Mouse (Mus musculus): ENCODE data around the gene Hnrnph1.
A peak's percentile ranks its signal among the peaks of the same experiment; 100 is the strongest.

Hnrnph1 gene

DNA sequence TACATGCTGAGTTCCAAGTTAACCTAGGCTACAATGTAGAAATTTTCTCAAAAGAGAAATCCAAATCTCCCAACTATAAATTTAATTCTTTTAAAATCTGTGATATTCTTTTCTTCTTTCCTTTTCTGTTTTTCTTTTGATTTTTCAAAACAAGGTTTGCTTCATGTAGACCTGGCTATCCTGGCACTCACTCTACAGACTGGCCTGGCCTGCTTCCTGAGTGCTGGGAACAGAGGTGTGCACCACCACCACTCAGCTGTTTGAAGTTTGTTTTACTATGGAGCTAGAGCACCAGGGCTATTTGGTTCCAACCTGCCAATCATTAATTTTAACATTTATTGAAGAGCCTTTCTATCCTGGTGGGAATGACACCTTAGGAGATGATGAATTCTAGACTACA lies 3.7 kb upstream of the Hnrnph1 start:
- no peak for DNase-seq (ENCODE audit: low spot score in 2 of 2)

DNA sequence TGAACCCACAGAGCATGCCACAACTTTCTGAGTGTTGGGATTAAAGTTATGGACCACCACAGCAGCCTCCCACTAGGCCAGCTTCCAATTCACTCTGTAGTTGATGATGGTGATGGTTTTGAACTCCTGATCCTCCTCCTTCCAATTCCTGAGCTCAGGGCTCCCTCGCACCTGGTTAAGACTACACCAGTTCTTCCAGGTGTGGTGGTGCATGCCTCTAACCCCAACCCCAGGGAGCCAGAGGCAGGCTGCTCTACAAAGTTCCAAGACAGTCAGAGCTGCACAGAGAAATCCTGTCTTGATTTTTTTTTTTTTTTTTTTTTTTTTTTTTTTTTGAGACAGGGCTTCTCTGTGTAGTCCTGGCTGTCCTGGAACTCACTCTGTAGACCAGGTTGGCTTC lies 3.2 kb upstream of the Hnrnph1 start:
- DNase-seq (ENCODE audit: low spot score in 2 of 2) = no peak

DNA sequence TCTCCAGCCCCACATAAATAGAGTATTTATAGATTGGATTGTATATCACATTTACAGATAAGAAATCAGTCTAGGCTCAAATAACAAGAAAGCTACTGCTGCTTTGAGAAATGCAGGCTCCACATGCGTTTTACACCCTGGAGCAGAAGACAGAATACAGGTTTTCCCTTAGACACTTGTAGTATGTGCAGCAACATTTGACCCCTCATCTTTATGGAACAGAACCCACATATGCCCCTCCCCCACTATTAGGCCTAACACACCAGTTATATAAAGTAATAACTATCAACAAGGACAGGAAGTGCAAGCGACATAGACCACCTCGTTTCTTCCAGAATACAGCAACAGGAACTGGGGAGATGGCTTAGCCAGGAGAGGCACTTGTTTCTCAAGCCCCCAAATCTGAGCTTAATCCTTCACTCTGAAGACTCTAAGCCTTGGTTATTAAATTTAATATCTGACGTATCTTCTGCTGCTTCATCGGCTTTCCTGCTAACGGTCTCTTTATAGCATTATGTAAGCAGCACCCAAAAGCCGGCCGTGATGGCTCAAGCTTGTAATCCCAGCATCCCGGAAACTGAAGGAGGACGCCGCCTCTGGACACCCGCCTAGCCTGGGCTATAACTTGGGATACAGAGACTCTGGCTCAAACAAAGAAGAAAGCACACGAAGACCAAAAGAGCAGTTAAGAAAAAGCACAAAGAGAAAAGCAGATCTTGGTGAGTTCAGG lies 2.3 kb upstream of the Hnrnph1 start:
- DNase-seq (ENCODE audit: low spot score in 2 of 2) = no peak

DNA sequence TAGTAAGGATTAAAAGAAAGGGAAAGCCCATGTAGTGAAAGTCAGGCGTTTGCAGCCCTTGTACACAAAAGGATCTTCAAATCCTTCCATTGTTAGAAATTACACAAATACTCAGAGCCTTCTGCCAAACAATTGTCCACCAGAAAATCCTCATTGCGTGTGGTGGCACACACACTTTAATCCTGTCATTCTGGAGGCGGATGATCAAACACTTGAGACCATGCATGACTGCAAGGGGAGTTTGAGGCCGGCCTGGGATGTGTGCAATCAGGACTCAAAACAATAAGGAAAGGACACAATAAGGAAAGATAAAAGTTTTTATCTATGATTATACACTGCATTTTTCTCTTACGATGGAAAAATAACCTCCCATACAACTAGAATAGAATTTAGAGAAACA lies 1.4 kb upstream of the Hnrnph1 start:
- no peak for DNase-seq (ENCODE audit: low spot score in 2 of 2)

DNA sequence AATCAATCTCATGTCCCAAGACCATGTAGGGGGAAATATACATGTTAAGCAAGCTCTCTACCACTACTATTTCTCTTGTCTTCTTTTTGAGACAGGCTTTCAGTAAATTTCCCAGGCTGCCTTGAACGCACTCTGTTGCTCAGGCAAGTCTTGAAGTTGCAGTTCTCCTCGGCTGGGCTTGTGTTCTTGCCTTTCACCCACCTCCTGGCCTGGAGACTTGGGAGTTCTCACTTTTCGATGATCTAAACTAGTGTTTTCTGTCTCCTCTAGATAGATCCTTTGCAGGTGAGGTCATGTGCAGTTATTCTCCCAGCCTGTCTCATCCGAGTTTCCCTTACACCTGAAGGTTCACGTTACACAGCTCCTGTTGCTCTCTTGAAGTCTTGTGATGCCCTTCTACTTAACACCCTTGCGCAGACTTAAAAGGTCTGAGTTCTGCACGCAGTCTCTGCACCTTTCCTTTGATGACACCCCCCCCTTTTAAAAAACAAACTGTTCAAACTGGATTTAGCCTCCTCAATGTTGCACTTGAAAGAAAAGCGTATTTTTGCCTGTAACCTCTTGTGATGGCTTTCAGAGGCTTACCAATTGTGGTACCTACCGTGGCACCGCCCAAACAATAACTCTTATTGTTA lies 517 bp upstream of the Hnrnph1 start:
- no peak for DNase-seq (ENCODE audit: low spot score in 2 of 2)

DNA sequence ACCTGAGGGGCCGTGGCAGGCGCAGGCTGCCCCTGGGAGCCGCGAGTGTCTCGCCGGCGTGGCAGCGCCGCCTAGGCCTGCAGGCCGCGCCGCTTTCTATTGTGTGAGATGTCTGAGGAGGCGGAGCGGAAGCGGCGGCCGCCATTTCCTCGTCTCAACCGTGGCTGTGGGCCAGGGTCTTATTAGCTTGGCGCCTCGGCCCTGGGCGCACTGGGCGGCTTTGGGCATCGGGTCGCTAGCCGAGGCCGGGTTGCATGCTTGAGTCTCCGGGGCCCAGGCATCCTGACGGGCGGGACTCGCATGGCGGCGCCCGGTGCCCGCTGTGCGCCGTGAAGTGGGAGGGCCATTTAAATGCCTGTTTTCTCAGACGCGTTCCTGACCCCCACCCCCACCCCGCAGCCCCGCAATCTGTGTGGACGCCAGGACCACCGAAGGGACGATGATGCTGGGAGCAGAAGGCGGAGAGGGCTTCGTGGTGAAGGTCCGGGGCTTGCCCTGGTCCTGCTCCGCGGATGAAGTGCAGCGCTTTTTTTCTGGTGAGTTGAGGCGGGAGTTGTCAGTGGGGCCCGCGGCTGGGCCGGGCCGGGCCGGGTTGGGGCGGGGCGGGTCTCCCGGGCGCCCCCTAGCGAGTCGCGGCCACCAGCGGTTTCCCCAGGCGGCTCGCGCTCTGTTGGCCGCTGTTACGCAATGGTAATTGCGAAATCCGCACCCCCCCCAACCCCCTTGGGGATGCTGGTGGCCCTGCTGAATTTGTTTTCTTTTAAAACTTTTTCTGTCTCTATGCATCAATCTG lies 1.3 kb downstream of the Hnrnph1 start:
- peak; percentile 83 to 84 for DNase-seq (ENCODE audit: low spot score in 2 of 2)

DNA sequence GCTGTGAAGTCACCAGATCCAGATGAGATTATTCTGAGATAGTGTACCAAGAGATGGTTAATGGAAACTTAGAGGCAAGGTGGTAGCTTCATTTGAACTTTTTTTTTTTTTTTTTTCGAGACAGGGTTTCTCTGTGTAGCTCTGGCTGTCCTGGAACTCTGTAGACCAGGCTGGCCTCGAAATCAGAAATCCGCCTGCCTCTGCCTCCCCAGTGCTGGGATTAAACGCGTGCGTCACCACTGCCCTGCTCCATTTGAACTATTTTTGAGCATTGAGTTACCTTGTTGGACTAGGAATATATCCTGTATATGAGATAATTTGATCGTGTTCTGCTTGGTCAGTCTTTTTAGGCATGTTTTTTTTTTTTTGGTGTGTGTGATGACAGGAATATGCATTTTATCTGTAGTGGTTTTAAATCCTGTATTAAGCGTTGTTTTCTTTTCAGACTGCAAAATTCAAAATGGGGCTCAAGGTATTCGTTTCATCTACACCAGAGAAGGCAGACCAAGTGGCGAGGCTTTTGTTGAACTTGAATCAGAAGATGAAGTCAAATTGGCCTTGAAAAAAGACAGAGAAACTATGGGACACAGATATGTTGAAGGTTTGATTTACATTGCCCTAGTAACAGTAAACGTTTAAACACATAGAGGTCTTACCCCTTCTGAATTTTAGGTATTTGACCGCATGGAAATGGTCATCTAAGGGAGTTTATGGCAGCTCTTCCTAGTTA lies 2.4 kb downstream of the Hnrnph1 start:
- no peak for DNase-seq (ENCODE audit: low spot score in 2 of 2)

DNA sequence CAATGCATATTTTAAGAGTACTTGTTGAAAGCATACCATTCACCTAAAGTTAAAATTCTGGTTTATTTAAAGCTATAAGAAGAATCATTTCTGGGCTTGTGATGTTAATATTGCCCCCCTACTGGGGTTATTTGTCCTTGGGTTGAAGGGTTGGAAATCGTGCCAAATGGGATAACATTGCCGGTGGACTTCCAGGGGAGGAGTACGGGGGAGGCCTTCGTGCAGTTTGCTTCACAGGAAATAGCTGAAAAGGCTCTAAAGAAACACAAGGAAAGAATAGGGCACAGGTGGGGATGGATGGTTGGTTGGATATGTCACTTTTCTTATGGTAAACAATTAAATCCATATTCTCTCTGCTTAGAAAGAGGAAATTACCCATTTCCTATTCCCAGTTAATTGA lies 4.5 kb downstream of the Hnrnph1 start:
- DNase-seq (ENCODE audit: low spot score in 2 of 2) = no peak

DNA sequence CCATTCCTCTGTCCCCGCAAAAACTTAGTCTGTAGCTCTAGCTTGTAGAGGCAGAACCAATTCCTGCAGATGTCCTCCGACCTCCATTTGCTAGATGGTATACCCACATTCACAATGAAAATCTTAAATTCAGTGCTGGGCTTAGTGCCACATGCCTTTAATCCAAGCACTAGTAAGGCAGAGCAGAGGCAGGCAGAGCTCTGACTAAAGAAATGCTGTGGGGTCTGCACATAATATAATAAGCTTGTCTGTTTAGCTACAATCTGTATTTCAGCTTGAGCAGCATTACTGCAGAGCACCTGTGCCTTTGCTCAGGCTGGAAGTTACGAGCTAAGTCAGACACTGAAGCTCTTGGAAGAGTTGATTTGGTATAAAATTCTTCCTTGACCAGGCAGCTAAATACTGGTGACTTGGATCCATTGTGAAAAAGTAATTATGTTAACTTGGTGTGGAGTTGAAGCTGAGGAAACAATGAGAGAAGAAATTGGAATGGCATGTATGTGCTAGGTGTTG lies 10.4 kb downstream of the Hnrnph1 start:
- DNase-seq (ENCODE audit: low spot score in 2 of 2) = no peak

DNA sequence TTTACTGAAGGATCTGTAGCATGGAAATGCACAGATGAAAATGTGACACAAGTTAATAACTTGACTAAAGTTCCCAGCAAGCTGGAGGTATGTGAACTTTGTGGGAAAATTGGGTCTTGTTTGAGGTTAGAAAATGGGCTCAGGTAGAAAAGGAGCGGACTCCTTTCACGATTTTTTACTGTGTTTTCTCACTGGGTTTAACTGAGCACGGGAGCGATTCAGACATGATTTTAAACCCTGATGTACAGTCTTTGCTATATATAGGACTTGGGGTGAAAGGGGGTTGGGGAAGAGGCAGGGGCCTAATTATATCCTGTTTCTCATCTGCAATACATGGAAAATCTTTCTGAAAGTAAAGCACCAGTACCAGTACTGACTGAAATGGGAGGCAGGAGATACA lies 10.9 kb downstream of the Hnrnph1 start:
- DNase-seq (ENCODE audit: low spot score in 2 of 2) = no peak

DNA sequence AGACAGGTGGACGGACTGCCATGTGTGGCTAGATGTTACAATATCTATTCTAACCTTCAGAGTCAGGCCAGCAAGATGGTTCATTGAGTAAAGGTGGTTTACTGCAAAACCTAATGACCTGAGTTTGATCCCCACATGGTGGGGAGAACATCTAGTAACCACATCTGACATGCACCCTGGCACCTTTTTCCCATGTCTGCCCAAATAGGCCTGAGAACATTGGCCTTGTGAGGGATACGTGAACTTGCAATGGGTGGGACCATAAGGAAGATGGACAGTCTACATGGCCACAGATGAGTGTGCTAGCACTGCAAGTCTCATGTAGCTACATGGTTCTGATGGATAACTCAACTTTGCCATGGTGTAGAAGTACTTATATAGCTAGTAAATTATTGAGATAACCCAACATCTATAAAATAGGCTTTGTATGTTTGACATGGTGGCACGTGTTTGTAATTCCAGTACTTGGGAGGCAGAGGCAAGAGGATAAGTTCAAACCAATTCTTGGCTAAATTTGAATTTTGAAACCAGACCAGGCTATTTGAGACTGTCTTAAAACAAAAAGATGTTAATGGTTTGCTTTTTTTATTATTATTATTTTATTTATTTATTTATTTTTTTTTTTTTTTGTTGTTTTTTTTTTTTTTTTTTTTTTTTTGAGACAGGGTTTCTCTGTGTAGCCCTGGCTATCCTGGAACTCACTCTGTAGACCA lies 11.6 kb downstream of the Hnrnph1 start:
- DNase-seq (ENCODE audit: low spot score in 2 of 2) = no peak

DNA sequence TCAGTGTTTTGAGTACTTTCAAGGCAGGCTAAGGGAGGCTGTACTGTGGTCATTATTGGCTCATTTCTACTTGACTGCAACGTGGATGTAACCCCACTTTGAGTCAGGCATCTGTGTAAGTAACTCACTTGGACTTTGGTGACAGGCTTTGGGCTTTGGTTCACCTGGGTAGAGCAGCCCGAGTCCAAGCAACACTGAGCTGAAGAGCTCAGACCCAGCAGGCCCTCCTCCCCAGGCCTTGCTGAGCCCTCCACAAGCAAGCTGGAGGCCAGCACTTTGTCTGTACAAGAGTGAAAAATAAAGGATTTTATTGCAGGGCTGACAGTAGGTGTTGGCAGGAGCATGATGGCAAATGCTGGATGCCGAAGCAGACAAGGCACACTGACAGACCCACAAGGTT lies 12.2 kb downstream of the Hnrnph1 start:
- no peak for DNase-seq (ENCODE audit: low spot score in 2 of 2)

DNA sequence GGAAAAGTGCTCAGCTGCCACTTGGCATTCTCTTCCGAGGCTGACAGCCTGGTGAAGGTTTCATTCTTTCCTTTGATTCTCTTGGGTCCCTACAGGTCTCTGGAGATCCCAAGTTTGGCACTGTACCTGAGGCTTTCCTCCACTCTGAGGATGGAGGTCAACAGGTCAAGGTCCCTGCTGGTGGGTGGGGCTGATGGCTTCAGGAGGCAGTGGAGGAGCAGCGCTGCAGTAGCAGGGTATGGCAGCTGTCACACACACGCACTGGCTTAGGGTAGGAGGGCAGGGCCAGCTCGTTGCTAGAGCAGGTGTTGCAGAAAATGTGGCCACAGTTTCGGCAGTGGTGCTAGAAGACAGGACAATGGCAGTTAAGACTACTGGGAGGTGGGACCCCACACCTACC lies 12.8 kb downstream of the Hnrnph1 start:
- DNase-seq (ENCODE audit: low spot score in 2 of 2) = no peak

DNA sequence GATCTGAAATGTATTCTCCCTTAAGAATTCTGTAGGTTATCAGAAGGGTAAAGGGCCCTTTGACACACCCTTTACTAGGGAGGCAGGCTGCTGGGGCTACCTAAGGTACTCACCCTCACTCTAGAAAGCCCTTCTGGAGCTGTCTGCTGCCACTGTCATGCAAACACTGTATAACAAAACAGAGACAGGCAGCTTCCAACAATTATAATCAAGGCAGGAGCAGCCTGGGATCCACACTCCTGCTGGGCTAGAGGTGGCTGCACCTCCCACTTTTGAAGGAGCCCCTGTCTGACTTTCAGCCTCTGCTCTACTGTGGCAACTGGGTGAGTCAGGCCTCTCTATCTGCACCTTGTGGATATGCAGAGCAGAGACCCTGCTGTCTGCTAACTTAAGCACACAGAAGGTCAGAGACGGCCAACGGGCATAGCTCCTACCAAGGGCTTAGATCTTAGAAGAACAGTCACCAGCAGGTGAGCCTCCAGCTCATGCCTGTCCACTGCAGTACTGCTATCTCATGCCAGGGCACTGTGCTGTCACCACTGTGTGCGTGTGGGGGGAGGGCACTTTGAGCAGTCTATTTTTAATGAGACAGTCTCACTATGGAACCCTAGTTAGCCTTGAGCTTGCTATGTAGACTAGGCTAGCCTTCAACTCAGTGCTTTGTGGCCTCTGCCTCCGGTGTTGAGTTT lies 14.6 kb downstream of the Hnrnph1 start:
- no peak for DNase-seq (ENCODE audit: low spot score in 2 of 2)

DNA sequence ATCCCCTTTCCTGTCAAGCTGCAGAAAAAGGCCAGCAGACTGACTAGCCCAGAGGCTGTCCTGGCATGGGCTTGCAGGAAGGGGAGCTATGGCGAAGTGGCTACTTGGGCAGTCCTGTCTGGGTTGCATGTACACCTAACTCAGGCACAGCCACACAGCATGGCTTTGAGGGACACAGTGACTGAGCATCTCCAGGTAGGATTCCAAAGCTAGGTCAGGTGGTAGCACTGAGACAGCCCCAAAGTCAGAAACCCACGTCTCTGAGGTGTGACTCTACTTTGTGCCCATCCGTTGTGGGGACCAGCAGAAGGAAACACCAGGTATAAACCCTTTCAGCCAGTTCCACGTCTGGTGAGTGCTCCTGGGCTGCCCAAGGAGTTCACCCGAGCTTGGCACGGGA lies 16.5 kb downstream of the Hnrnph1 start:
- no peak for DNase-seq (ENCODE audit: low spot score in 2 of 2)

DNA sequence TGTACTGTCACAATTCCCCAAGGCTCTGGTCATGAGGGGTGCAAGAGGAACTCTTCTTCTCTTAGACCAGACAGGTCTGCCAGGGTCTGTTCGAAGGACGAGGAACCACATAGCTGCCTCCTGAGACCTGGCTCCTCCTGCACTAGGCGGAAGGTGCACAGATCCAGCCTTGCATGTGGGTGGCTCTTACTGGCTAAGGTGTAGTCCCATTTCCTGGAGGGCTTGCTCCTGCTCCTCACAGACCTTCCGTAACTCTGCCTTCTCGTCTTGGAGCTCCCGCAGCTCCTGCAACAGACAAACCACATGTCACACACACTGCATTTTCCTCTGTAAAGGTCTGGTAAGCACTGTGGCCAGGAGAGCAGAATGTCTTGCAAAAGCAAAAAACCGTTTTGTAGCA lies 17.9 kb downstream of the Hnrnph1 start:
- no peak for DNase-seq (ENCODE audit: low spot score in 2 of 2)

DNA sequence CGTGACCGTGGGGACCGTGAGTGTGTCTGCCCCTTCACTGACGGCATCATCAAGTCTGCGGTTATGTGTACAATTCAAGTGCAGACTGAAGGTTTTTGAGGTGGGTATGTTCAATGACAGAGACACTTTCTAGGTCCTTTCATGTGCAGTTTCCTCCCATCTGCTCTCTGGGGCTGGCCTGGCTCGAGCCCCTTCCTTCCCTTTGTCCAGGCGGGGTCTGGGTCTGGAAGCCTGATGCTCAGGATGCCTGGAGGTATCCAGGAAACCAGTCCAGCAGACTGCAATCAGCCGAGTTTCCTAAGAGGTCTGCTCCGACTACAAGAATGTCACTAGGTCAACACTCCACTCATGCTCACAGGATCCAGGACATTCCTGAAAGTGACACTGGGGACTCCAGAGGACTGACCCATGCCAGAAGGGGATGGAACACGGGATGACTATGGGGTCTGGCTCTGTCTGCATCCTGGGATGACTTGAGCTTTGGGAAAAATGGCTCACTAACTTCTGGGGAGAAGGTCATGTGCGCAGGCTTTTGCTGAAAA lies 20.0 kb downstream of the Hnrnph1 start:
- no peak for DNase-seq (ENCODE audit: low spot score in 2 of 2)

DNA sequence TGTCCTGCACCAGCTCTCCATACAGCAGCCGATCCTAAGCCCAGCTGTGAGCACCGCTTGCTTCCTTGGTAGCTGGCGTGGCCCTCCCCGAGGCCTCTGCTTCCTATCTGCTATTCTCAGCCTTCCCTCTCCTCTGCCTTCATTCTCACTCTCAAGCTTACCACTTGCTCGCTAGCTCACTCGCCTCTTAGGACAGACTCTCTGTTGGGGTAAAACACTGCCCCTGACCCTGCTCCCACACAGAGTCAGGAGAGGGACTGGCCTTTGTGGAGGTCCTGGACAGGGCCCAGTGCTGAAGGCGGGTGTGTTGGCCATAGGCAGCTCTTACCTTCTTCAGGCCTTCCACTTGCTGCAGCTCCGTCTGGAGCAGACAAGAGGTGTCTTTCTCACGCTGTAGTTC lies 20.5 kb downstream of the Hnrnph1 start:
- no peak for DNase-seq (ENCODE audit: low spot score in 2 of 2)

DNA sequence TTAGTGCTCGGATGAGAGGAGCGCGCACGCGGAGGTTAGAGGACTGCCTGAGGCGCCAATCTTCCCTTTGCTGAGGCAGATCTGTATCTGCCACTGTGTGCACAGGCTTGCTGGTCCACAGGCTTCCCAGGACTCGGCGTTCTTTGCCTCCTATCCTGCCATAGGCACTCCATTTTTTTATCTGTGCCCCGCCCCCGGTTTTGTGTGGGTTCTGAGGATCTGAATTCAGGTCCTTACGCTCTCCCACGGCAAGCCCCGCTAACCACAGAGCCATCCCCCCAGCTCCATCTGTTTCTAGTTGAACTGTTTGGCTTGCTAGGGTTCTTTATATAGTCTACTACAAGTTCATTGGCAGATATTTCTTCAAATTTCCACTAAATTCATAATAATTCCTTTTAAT lies 22.0 kb downstream of the Hnrnph1 start:
- DNase-seq (ENCODE audit: low spot score in 2 of 2) = no peak

DNA sequence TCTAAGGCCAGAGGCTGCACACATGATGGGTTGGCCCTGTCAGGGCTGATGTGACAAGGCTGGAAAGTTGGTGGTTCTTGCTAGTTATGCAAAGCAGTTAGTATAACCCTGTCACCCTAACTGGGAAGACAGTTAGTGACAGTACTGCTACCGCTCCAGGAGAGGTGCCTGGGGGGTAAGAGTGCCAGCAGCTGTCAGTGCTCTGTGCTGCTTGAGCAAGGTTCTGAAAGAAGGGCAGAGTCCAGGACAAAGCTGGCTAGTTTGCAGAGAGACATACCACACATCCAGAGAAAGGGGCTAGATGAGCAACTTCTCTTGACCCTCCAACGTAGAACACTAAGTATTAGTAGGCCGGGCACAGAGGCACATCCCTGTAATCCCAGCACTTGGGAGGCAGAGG lies 25.7 kb downstream of the Hnrnph1 start:
- DNase-seq (ENCODE audit: low spot score in 2 of 2) = no peak
